Mouse (Mus musculus) skeletal muscle tissue, adult 2 months (tissue): ENCODE results near the gene Phf14.
"Not testable (repeated sequence)": the region's sequence is repeated elsewhere in the genome, so short reads cannot be mapped to it uniquely, and the experiment has no call there.

ENCODE experiments used
- DNase-seq: peaks from one replicate; pipeline ENCODE4 v3.0.0-alpha.2; 2012; ENCODE audit warnings: low read depth, low spot score

Gene Phf14

DNA sequence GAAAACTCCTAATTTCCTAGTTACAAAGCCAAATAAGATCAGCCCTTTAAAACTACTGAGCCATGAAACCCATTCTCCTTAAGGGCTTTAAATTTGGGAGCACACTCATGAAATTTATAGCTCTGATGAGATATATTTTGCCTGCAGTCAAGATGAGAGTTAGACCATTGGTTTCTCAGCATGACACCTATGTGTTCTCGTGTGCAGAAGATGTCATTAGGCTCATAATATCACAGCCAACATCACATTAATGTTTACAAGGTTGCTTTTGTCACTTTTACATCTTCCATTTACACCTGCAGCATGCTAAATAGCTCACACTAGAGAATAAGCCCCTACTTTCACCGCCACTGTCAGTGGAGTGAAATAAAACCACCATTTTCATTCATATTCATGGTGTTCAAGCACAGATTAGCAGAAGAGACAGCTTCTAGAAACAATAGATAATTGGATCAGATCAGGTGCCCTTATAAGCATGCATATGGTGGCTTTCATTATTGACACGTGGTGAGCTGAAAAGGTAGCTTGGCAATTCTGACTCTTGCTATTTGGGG, 181.9 kb downstream of the Phf14 start:
- no peak for DNase-seq

DNA sequence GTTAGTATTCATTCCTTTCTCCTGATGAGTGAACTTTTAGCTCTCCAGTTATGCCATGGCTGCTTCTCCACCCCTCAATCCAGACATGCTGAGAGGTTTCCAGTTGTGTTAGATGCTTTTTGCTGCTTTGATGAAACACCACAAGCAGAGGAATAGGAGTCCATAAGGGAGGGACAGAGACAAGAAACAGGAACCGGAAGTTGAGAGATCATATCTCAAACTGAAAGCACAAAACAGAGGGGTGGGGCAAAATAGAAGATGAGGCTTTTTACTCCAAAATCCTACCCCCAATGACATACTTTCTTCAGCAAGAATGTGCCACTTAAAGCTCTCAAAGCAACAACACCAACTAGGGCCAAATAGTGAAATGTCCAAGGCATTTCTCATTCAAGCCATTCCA, 188.1 kb downstream of the Phf14 start:
- DNase-seq, result no peak

DNA sequence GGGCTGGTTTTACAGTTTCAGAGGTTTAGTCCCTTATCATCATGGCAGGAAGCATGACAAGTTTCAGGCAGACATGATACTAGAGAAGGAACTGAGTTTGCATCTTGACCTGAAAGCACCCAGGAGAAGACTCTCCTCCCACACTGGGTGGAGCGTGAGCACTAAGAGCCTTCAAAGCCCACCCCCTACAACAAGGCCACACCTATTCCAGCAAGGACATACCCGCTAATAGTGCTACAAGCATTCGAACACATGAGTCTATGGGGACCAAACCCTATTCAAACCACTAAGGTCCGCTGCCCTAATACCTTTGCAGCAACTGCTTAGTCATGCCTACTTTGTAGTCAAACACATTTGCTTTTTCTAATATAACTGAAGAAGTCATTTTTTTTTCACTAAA, 189.5 kb downstream of the Phf14 start:
- no peak for DNase-seq

DNA sequence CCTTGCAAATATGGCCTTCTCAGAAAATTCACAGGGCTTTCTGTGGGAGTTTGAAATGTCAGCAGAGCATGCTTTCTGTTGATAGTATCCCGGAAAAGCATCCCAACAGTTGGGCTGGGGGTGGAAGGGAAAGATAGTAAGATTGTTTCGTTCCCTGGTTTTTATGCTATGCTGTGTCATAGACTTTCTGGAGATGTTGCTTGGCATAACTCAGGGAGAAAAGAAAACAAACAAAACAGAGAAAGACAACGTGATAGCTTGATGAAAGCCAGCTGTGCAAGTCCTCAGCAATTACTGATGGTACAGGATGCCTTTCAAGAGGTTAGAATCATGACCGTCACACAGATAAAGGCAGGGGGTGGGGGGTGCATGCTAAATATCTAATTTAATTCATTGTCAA, 197.5 kb downstream of the Phf14 start:
- DNase-seq, result no peak

DNA sequence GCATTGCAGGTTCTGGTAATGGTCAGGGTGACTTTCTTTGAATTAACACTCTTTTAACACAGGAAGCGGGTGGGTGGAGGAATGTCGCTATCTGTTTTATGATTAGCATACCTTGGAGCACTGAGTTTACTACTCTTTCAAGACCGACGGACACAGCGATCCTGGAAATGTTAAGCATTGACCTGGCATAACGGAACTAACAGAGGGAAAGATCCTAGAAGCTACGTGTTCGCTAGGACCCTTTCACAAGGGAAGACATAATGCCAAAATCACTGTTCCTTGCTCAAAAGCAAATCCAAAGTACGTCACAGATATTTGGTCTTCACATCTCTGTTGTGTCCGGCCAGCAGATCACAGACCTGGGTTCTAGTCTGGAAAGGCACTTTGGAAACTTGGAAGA, 199.7 kb downstream of the Phf14 start:
- no peak for DNase-seq

DNA sequence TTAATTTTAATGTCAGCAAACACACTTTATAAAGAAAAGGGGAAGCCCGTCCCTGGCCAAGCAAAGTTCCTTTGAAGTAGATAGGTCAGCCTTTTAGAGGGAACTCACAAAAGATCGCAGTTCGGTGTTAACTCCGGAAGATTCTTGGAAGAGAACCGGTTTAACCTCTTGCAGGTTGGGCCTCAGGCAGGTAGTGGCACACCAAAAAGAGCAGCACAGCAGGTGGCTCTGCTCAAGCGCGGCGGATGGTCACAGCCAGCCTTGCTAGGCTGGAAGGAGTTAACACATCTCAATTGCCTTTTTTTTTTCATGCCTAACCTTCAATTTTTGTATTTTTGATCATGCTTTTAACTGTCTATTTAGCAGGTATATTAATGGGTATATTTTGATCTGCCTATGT, 200.2 kb downstream of the Phf14 start:
- no peak for DNase-seq

DNA sequence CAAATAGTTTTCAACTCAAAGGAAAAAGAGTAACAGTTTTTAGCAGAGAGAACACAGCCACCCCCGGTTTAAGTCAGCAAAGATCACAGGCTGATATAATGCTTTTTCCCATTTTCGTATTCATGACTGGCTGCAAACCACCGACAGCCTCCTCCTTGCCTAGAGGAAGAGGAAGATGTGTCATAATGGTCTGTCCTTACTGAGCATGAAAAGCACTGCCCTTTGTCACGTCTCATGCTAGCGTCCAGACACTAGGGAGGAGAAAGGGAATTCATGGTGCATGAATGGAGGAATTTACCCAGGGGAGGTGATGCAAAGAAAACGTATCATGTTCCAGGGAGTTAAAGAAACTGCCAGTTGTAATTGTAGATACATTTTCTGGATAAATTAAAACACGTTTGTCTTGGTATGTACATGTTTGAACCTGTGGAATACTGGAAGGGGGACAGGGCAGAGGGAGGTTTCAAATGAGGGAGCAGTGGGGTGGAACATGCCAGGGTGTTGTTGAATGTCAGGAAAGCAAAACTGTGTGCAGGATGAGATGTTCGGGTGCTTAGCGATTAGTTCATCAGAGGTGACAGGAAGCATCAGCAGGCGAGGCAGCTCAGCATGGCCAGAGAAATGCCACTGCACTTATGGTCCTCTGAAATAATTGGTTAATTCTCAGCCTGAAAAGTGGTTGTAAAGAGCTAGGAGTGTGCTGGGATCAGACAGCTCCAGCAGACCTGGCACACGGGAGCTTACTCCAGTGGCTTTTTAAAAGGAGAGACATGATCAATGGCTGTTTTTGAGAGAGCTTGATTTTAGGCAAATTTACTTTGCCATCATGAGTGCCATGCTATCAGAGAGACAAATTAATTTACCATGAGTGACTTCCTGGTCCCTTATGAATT, 209.6 kb downstream of the Phf14 start:
- DNase-seq, result no peak

DNA sequence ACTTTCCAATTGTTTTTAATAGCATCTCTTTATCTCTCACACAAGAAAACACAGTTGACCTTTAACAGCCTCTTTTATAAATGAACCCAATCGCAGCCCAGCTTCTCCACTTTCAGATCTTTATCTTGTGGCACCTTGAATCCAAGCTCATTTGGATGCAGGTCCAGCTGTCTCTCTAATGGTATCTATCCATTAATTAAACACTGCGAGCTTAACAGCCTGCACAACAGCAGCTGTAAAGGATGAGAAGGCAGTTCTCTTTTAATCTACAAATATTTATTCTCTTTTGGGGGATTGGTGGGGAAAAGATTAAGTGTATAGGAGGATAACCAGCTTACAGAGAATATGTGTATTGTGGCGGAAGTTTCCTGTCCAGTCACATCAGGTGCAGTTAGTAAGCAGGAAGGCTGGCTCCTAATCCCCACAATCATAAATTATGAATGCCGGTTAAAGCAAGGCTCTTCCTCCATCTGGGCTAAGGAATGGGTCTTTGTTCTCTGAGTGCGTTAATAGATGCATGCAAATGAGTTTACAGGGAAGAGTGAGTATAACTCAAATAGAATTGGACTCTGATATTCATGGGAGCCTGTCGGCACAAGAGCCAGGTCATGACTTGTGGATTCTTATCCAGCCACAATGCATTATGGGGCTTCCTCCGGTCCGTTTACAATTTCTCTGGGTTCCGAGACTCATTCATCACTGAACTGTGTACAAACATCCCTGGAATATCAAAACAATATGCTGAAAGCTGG, 210.4 kb downstream of the Phf14 start:
- no peak for DNase-seq

DNA sequence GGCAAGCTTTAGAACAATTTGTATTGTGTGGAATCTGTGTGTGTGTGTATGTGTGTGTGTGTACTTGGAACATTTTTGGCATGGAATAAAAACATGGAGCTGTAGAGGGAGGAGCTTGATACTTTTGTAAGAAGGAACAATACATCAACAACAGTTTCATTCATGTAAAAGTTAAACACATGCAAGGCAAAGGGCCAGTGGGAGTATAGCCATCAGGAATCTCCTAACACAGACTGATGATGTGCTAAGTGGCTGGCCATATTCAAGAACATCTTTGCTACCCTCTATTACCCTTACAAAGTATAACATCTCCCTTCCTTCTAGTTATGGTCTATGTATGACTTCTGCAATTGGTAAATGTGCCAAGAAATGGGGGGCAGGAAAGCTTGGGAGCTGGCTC, 215.2 kb downstream of the Phf14 start:
- no peak for DNase-seq

DNA sequence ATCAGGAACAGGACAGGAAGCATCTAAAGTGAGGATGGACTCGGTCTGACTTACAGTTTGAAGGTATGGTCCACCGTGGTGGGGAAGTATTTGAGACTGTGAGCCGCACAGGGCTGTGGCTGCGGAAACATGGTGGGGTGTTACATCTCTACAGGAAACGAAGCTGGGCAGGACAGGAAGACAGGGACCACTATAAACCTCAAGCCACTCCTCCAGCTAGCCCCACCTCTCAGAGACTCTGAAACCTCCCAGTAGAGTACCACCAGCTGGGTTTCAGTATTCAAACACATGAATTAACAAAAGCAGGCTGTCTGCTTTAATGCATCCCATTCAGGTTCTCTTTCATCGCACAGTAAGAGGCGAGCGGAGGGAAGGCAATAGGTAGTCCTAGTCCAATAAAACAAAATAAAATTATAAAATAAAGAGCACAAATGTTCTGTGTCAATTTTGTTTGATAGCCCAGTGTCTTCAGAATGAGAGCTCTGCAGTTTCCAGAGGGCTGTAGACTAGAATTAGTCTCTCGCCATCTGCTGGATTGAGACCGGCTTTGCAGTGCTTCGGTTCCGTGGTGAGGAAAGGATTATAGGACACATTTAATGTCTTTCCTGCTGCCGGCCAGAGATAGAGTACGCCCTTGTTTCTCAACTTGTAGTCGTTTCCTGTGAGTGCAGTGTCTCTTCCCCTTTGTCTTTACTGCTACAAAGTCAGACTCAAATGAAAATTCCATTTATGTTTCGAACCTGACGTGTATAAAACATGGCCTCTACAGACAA, 217.6 kb downstream of the Phf14 start:
- DNase-seq, result peak; percentile 4

DNA sequence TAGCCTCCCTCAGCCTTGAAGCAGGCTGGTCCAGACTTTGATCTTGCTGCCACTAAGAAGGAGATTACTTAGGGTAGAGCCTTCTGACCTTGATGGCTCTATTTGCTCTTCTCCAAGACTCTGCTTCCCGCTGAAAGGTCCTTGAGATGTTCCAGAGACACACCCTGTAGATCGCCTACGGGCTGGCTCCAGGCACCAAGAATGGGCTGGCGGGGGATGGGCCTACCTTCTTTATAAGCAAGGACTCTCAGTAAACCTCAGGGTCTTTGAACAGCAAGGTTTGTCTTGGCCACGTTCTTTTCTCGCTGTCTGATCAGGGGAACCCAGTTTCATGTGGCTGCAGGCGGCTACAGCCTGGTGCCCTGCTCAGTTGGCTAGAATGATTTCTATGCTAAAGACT, 219.0 kb downstream of the Phf14 start:
- DNase-seq, result not testable (repeated sequence)

DNA sequence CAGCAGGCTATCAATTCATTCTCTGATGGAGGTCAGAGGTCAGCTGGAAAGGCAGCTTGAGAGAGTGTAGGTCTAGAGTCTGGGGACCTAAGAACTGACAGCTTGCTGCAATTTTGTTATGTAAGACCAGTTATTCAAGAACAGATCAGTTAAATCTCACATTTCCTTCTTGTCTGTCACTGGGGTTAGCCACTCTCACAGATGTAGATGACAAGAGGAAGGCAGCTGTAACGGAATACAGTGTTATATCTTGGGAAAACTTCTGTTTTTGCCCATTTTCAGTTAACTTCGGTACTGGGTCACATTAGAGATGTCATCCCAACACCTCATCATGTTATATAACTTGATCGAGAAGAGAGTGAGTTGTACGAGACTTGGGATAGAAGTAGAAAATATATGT, 219.7 kb downstream of the Phf14 start:
- no peak for DNase-seq
